Mouse (Mus musculus) adrenal gland, postnatal 0 days (tissue): Measurements from ENCODE around the gene Naaladl2. TPM values are rescaled to one million over a fixed set of nuclear protein-coding genes. Genes with fewer than 3 reads are reported as not detected.

Experiments used
- polyA plus RNA-seq: library from polyadenylated mRNA; unstranded; fragments of >200 nt; fragmentation: Nextera tagmentation; extraction: Ambion mirVana; gene quantifications from 2 replicates; pipeline ENCODE4 v1.2.1, GENCODE M21; 2015

Naaladl2 gene
- polyA plus RNA-seq = 4.8 and 8.8 TPM in 2 replicates

DNA sequence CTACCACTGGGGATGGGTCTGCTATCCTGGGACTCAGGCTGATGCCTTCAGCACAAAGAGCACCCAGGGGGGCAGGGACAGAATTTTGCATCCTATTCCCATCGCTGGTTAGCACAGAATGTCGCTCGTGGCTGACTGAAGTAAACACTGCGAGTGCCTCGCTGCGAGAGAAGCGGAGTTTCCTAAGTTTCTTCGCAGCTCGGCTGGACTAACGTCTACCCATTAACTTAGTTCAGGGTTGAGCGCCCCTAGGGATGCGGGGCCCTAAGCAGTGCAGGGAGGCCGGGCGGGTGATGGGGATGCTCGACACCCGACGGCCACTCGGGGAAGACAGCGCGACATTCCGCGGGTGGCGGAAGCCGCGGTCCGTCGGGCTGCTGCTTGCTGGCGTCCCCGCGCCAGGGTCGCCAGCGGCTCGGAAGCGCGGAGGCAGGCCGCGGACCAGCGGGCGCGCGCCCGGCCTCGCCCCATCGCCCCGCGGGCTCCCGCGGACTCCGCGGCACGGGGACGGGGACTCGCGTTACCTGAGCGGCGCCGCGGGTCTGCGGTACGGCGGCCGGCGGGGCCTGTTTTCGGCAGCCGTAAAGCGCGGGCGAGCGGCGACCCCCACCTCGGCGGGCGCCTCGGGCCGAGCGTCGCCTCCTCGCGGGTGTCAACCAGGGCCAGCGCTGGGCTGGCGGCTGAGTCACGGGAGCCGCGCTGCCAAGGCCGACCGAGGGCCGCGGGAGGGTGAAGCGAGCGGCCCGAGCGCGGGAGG is at the start of gene Naaladl2:
Naaladl2 (minus strand) TSS at position 707 of the 757 bp plus-strand sequence.

